Comparison of ENCODE assay signal across 10 mouse cellular contexts in genomic region chr9:100605985-100606554, GRCm38 (mm10). TPM values are rescaled to one million over a fixed set of nuclear protein-coding genes. Genes with fewer than 3 reads are reported as not detected.
A peak's percentile ranks its signal among the peaks of the same experiment; 100 is the strongest.
DNase-seq lines count a peak whose midpoint lies in the region; ATAC-seq and TF ChIP-seq lines count a peak whose summit lies in the region.
"Had no signal": no experiment of that assay in that cellular context is flagged by ENCODE, and none has a peak within 500 bp of the region (broad histone marks: within the 10 kb centered on the region; RNA-seq: fewer than 3 reads in every experiment).

No protein-coding gene starts in this region.

- 34% methylated on average over 7 of the region's 7 CpGs for WGBS in hindbrain, embryonic 15.5 days
- 61% methylated on average over 7 of the region's 7 CpGs for WGBS in hindbrain, embryonic 12.5 days

- H3K9ac ChIP-seq in hindbrain, embryonic 15.5 days, result no peak overlapping the region
- H3K9ac ChIP-seq in hindbrain, embryonic 12.5 days, result no peak overlapping the region
- H3K9ac ChIP-seq in ES-E14 (ENCODE audit: insufficient read depth, low read depth, low read length, poor library complexity, severe bottlenecking), result no peak overlapping the region
- H3K9ac ChIP-seq: midbrain, embryonic 12.5 days had no signal

- in situ Hi-C loops in ES-E14 (cut with MboI; ENCODE audit: low sequenced_read_pairs in 2 of 2, unreplicated experiment in 2 of 2), result no loop called here

- no peaks in the 10 kb centered on the region for H3K36me3 ChIP-seq in hindbrain, embryonic 15.5 days
- H3K36me3 ChIP-seq in hindbrain, embryonic 12.5 days, result no peaks in the 10 kb centered on the region
- no peaks in the 10 kb centered on the region for H3K36me3 ChIP-seq in ES-E14 (ENCODE audit: control insufficient read depth, insufficient read depth, low read length, poor library complexity, severe bottlenecking)
- H3K36me3 ChIP-seq: midbrain, embryonic 12.5 days had no signal

- ATAC-seq in hindbrain, embryonic 15.5 days (ENCODE audit: low FRiP score, low read depth), result no peak
- ATAC-seq in hindbrain, embryonic 12.5 days (ENCODE audit: low FRiP score), result no peak

- H3K27ac ChIP-seq in hindbrain, embryonic 15.5 days (replicated peaks), result no peak overlapping the region
- no peak overlapping the region for H3K27ac ChIP-seq in hindbrain, embryonic 12.5 days
- H3K27ac ChIP-seq in ES-E14 (ENCODE audit: insufficient read depth, low read depth, low read length, poor library complexity, severe bottlenecking), result peak overlapping the region; percentile 38; the same call in 1 of the 2 replicates
- H3K27ac ChIP-seq: midbrain, embryonic 12.5 days had no signal

- no peak overlapping the region for H3K4me3 ChIP-seq in hindbrain, embryonic 15.5 days
- H3K4me3 ChIP-seq in hindbrain, embryonic 12.5 days, result no peak overlapping the region
- H3K4me3 ChIP-seq in ES-E14 (ENCODE audit: insufficient read depth in 1 of 2, low read depth in 1 of 2, low read length in 2 of 2, poor library complexity in 1 of 2, severe bottlenecking in 1 of 2), result no peak overlapping the region
- H3K4me3 ChIP-seq: midbrain, embryonic 12.5 days had no signal

- peaks cover 8% of the 10 kb centered on the region; the same call in 1 of the 2 replicates for H3K4me1 ChIP-seq in hindbrain, embryonic 15.5 days (replicated peaks)
- H3K4me1 ChIP-seq in hindbrain, embryonic 12.5 days, result peaks cover 4% of the 10 kb centered on the region; the same call in 1 of the 2 replicates
- H3K4me1 ChIP-seq in ES-E14 (ENCODE audit: control insufficient read depth in 2 of 2, insufficient read depth in 2 of 2, low read length in 2 of 2, poor library complexity in 1 of 2), result peaks cover 3 to 4% of the 10 kb centered on the region in 2 experiments; a peak in 2 of 4 replicates

- DNase-seq in ES-E14 (ENCODE audit: low read depth, low spot score), result peak; percentile 82
- DNase-seq in brain, adult 2 months (ENCODE audit: low read depth, low spot score), result peak; percentile 85
- DNase-seq in left cerebral cortex, adult 18-20 months (ENCODE audit: low spot score in 2 of 2), result peak; percentile 39 to 63
- peak; percentile 11 for DNase-seq in right cerebral cortex, postnatal 14 days
- no peak for DNase-seq in c-Kit-positive CD71-positive TER-119-positive erythroid progenitor cells, embryonic 14.5 days (ENCODE audit: low spot score)
- no peak for DNase-seq in urinary bladder, postnatal 25 days (ENCODE audit: low spot score)

- H3K4me2 ChIP-seq in hindbrain, embryonic 15.5 days, result 0 out of 2 replicates have a peak overlapping the region, but pooled peaks have one; percentile 7
- no peak overlapping the region for H3K4me2 ChIP-seq in hindbrain, embryonic 12.5 days (replicated peaks)
- H3K4me2 ChIP-seq: midbrain, embryonic 12.5 days had no signal

- no peaks in the 10 kb centered on the region for H3K9me3 ChIP-seq in hindbrain, embryonic 15.5 days
- no peaks in the 10 kb centered on the region for H3K9me3 ChIP-seq in hindbrain, embryonic 12.5 days (replicated peaks)
- H3K9me3 ChIP-seq in ES-E14 (ENCODE audit: control insufficient read depth, insufficient read depth, low read depth, low read length), result no peaks in the 10 kb centered on the region
- H3K9me3 ChIP-seq: midbrain, embryonic 12.5 days had no signal

- H3K27me3 ChIP-seq in hindbrain, embryonic 15.5 days, result no peaks in the 10 kb centered on the region
- no peaks in the 10 kb centered on the region for H3K27me3 ChIP-seq in hindbrain, embryonic 12.5 days
- H3K27me3 ChIP-seq: midbrain, embryonic 12.5 days had no signal

TF ChIP-seq in ES-E14, 5 proteins besides CTCF, POLR2A, EP300 and RAD21:
- TF ChIP-seq MAFK (IDR thresholded peaks at IDR 0.05; ENCODE audit: insufficient read depth, low read depth, low read length) (peak; percentile 85), HCFC1 (IDR thresholded peaks at IDR 0.05; ENCODE audit: borderline replicate concordance, insufficient read depth, low read length) (no peak), ZNF384 (IDR thresholded peaks at IDR 0.05; ENCODE audit: low read depth, low read length) (no peak), CHD2 (IDR thresholded peaks at IDR 0.05; ENCODE audit: low read depth, low read length) (peak; percentile 61; the same call in 1 of the 2 replicates), ZC3H11A (IDR thresholded peaks at IDR 0.05; ENCODE audit: borderline replicate concordance, low read depth, low read length) (no peak)

RNA-seq across cellular contexts. Expression of gene Stag1, which starts 8.5 kb away (rescaled TPM):
- polyA plus RNA-seq in hindbrain, embryonic 15.5 days (2015; fragmentation: Nextera tagmentation; extraction: Ambion mirVana), result 28.9 and 30.9 TPM in 2 replicates
- polyA plus RNA-seq in hindbrain, embryonic 12.5 days (2016; fragmentation: Nextera tagmentation; extraction: Ambion mirVana), result 58.1 and 60.0 TPM in 2 replicates
- total RNA-seq in ES-E14 (2012; rRNA removed), result 34.1 and 47.9 TPM in 2 replicates
- 10 to 100 TPM; 69.0 to 70.1 TPM for total RNA-seq in left cerebral cortex, adult 18-20 months (2021)

RNA-seq across cellular contexts. Expression of gene Slc35g2, which starts 35.2 kb away (rescaled TPM):
- polyA plus RNA-seq in hindbrain, embryonic 15.5 days (2015; fragmentation: Nextera tagmentation; extraction: Ambion mirVana), result 21.9 and 24.3 TPM in 2 replicates
- 7.5 and 8.3 TPM in 2 replicates for polyA plus RNA-seq in hindbrain, embryonic 12.5 days (2016; fragmentation: Nextera tagmentation; extraction: Ambion mirVana)
- total RNA-seq in ES-E14 (2012; rRNA removed), result 0.90 and 2.1 TPM in 2 replicates
- 10 to 100 TPM; 24.9 to 25.1 TPM for total RNA-seq in left cerebral cortex, adult 18-20 months (2021)
- total RNA-seq: hematopoietic stem cell, adult 5-6 weeks had no signal

Comparison
In these comparisons a context has a peak if more than half of its experiments do, and no peak if none do; other contexts are left out.
1. DNase-seq: peak in ES-E14 (single experiment), brain, adult 2 months (single experiment), left cerebral cortex, adult 18-20 months (2 of 2) and right cerebral cortex, postnatal 14 days (single experiment); none in c-Kit-positive CD71-positive TER-119-positive erythroid progenitor cells, embryonic 14.5 days (single experiment) and urinary bladder, postnatal 25 days (single experiment).